19 mouse cellular contexts compared by ENCODE assay signal in the genomic region with DNA sequence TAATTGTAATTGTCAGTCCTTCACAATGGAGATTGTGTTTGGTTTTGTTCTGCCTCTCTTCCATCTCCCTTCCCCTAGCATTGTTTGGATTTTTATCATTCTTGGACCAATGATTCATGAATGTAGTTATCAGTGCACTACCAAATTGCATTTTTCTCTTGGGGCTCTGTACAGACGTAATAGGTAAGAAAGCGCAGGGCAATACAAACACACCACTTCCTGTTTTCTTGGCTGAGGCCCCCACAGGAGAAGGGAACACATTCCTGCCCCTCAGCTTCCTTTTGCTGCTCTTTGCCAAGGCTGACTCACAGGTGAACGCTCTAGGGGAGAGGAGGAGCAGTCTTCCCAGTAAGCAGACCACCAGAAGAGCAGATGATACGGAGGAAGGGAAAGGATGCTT. TPM values are rescaled to one million over a fixed set of nuclear protein-coding genes. Genes with fewer than 3 reads are reported as not detected.
DNase-seq lines count a peak whose midpoint lies in the region; ATAC-seq and TF ChIP-seq lines count a peak whose summit lies in the region.
"Had no signal": no experiment of that assay in that cellular context is flagged by ENCODE, and none has a peak within 500 bp of the region (broad histone marks: within the 10 kb centered on the region; RNA-seq: fewer than 3 reads in every experiment).

No protein-coding gene starts in this region.

- TF ChIP-seq POLR2A in kidney, adult 2 months (IDR thresholded peaks at IDR 0.05; ENCODE audit: low read depth, low read length), result no peak

- ATAC-seq in embryonic facial prominence, embryonic 14.5 days (ENCODE audit: low read depth), result no peak
- peak; percentile 75 for ATAC-seq in inflammation-experienced regulatory T-cells, adult 6 months
- ATAC-seq in intestine, embryonic 15.5 days, result no peak

- no peaks in the 10 kb centered on the region; the same call in 1 of the 2 replicates for H3K4me1 ChIP-seq in embryonic facial prominence, embryonic 14.5 days (ENCODE audit: control insufficient read depth, insufficient read depth, low read length)
- peaks cover 3% of the 10 kb centered on the region for H3K4me1 ChIP-seq in embryonic facial prominence, embryonic 10.5 days
- no peaks in the 10 kb centered on the region for H3K4me1 ChIP-seq in kidney, adult 2 months (ENCODE audit: control insufficient read depth, insufficient read depth, low read length)
- H3K4me1 ChIP-seq in intestine, embryonic 15.5 days (replicated peaks), result no peaks in the 10 kb centered on the region
- H3K4me1 ChIP-seq: forebrain, embryonic 10.5 days; kidney, embryonic 15.5 days; neural tube, embryonic 15.5 days had no signal

- no peak overlapping the region for H3K9ac ChIP-seq in embryonic facial prominence, embryonic 14.5 days (ENCODE audit: low read depth, low read length)
- no peak overlapping the region for H3K9ac ChIP-seq in intestine, embryonic 15.5 days
- H3K9ac ChIP-seq: embryonic facial prominence, embryonic 12.5 days; kidney, embryonic 15.5 days; neural tube, embryonic 15.5 days had no signal

- H3K4me2 ChIP-seq in embryonic facial prominence, embryonic 14.5 days (ENCODE audit: low read depth, low read length), result no peak overlapping the region
- H3K4me2 ChIP-seq in intestine, embryonic 15.5 days (replicated peaks), result no peak overlapping the region
- H3K4me2 ChIP-seq: embryonic facial prominence, embryonic 12.5 days; kidney, embryonic 15.5 days; neural tube, embryonic 15.5 days had no signal

- DNase-seq in embryonic facial prominence, embryonic 14.5 days (ENCODE audit: low spot score), result peak; percentile 45
- DNase-seq in embryonic facial prominence, embryonic 10.5 days (ENCODE audit: low spot score), result no peak
- peak; percentile 10 for DNase-seq in kidney, adult 2 months
- no peak for DNase-seq in kidney, adult 9 months
- peak; percentile 60 for DNase-seq in NIH3T3 (ENCODE audit: low read depth)
- no peak for DNase-seq in liver
- DNase-seq: adrenal gland, adult 8-10 months; cerebellum, adult 11-12 months; gastrocnemius, postnatal 36 days; lung, postnatal 36 days; right cerebral cortex, postnatal 4 days had no signal

- no peak overlapping the region for H3K4me3 ChIP-seq in embryonic facial prominence, embryonic 14.5 days (ENCODE audit: low read depth, low read length)
- H3K4me3 ChIP-seq in embryonic facial prominence, embryonic 10.5 days, result no peak overlapping the region
- H3K4me3 ChIP-seq in kidney, adult 2 months (ENCODE audit: insufficient read depth, low read depth, low read length), result no peak overlapping the region
- no peak overlapping the region for H3K4me3 ChIP-seq in intestine, embryonic 15.5 days (replicated peaks)
- H3K4me3 ChIP-seq: embryonic facial prominence, embryonic 12.5 days; forebrain, embryonic 10.5 days; kidney, embryonic 15.5 days; layer of hippocampus, adult 2 months; midbrain, embryonic 10.5 days; neural tube, embryonic 15.5 days had no signal

- no peaks in the 10 kb centered on the region for H3K36me3 ChIP-seq in embryonic facial prominence, embryonic 14.5 days (ENCODE audit: control insufficient read depth, insufficient read depth, low read length)
- H3K36me3 ChIP-seq in embryonic facial prominence, embryonic 10.5 days (replicated peaks), result no peaks in the 10 kb centered on the region
- no peaks in the 10 kb centered on the region for H3K36me3 ChIP-seq in kidney, adult 2 months (ENCODE audit: control insufficient read depth, insufficient read depth, low read length)
- no peaks in the 10 kb centered on the region for H3K36me3 ChIP-seq in intestine, embryonic 15.5 days
- H3K36me3 ChIP-seq: embryonic facial prominence, embryonic 12.5 days; forebrain, embryonic 10.5 days; kidney, embryonic 15.5 days; midbrain, embryonic 10.5 days; neural tube, embryonic 15.5 days had no signal

- no peak overlapping the region for H3K27ac ChIP-seq in embryonic facial prominence, embryonic 14.5 days (replicated peaks; ENCODE audit: low read depth, low read length)
- no peak overlapping the region for H3K27ac ChIP-seq in embryonic facial prominence, embryonic 10.5 days (replicated peaks)
- H3K27ac ChIP-seq in kidney, adult 2 months (ENCODE audit: insufficient read depth, low read depth, low read length), result no peak overlapping the region
- no peak overlapping the region for H3K27ac ChIP-seq in intestine, embryonic 15.5 days
- H3K27ac ChIP-seq: embryonic facial prominence, embryonic 12.5 days; forebrain, embryonic 10.5 days; kidney, embryonic 15.5 days; layer of hippocampus, adult 2 months; midbrain, embryonic 10.5 days; neural tube, embryonic 15.5 days had no signal

- no peak for TF ChIP-seq CTCF in kidney, adult 2 months (conservative IDR thresholded peaks at IDR 0.05; ENCODE audit: insufficient read depth, insufficient read length, low read depth, low read length)

- no peaks in the 10 kb centered on the region for H3K27me3 ChIP-seq in embryonic facial prominence, embryonic 14.5 days (replicated peaks; ENCODE audit: control insufficient read depth, insufficient read depth, low read length)
- H3K27me3 ChIP-seq in embryonic facial prominence, embryonic 10.5 days (replicated peaks; ENCODE audit: low read depth, poor library complexity, severe bottlenecking), result no peaks in the 10 kb centered on the region
- H3K27me3 ChIP-seq in kidney, adult 2 months (replicated peaks; ENCODE audit: control insufficient read depth, insufficient read depth, low read length), result no peaks in the 10 kb centered on the region
- no peaks in the 10 kb centered on the region for H3K27me3 ChIP-seq in intestine, embryonic 15.5 days (replicated peaks)
- H3K27me3 ChIP-seq: embryonic facial prominence, embryonic 12.5 days; kidney, embryonic 15.5 days; neural tube, embryonic 15.5 days had no signal

- 0 out of 2 replicates have a peak, but pooled peaks cover 5% of the 10 kb centered on the region for H3K9me3 ChIP-seq in embryonic facial prominence, embryonic 14.5 days (ENCODE audit: control insufficient read depth, low read length)
- H3K9me3 ChIP-seq in embryonic facial prominence, embryonic 10.5 days, result no peaks in the 10 kb centered on the region
- H3K9me3 ChIP-seq in intestine, embryonic 15.5 days, result no peaks in the 10 kb centered on the region
- H3K9me3 ChIP-seq: embryonic facial prominence, embryonic 12.5 days; forebrain, embryonic 10.5 days; kidney, embryonic 15.5 days; midbrain, embryonic 10.5 days; neural tube, embryonic 15.5 days had no signal

- WGBS in embryonic facial prominence, embryonic 14.5 days, result 20% methylated on average over 4 of the region's 4 CpGs
- 51% methylated on average over 4 of the region's 4 CpGs for WGBS in embryonic facial prominence, embryonic 10.5 days
- 33% methylated on average over 4 of the region's 4 CpGs for WGBS in kidney, adult 2 months
- 31% methylated on average over 4 of the region's 4 CpGs for WGBS in intestine, embryonic 15.5 days

RNA-seq across cellular contexts. Expression of a gene that starts 37.7 kb away (rescaled TPM):
- polyA plus RNA-seq in embryonic facial prominence, embryonic 14.5 days (2014; fragmentation: Nextera tagmentation; extraction: Ambion mirVana), result 14.3 and 16.5 TPM in 2 replicates
- 10.7 and 11.4 TPM in 2 replicates for polyA plus RNA-seq in embryonic facial prominence, embryonic 10.5 days (2016; fragmentation: Nextera tagmentation; extraction: Ambion mirVana)
- 9.7 and 10.1 TPM in 2 replicates for polyA plus RNA-seq in kidney, adult 2 months (2012; rRNA removed)
- 1 to 10 TPM; 4.5 to 5.8 (median 5.6) TPM for polyA plus RNA-seq in inflammation-experienced regulatory T-cells, adult 6 months (2017; shearing (Covaris generic))
- polyA plus RNA-seq in intestine, embryonic 15.5 days (2015; fragmentation: Nextera tagmentation; extraction: Ambion mirVana), result 6.5 and 6.6 TPM in 2 replicates

Comparison
In these comparisons a context has a peak if more than half of its experiments do, and no peak if none do; other contexts are left out.
1. DNase-seq: peak in embryonic facial prominence, embryonic 14.5 days (single experiment), kidney, adult 2 months (single experiment) and NIH3T3 (single experiment); none in embryonic facial prominence, embryonic 10.5 days (single experiment), kidney, adult 9 months (single experiment) and liver (single experiment).